Mouse (Mus musculus) left cerebral cortex, postnatal 36 days (tissue): Measurements from ENCODE around the gene Atrnl1. TPM values are rescaled to one million over a fixed set of nuclear protein-coding genes. Genes with fewer than 3 reads are reported as not detected.

Experiments used
- microRNA-seq: library from miRNA; unstranded; fragments of <30 nt; microRNA quantifications from one replicate; pipeline ENCODE4 v1.2.0, GENCODE M21; 2022
- total RNA-seq, 2 experiments: library from RNA; stranded (reverse); gene quantifications; 2 replicates each; pipeline ENCODE4 v1.2.3; 2021

The Atrnl1 gene
- total RNA-seq, 2 experiments from 2014 or later: 102 to 104 TPM

Small RNA genes within 50 kb of the gene (microRNA-seq; reads per million reads assigned to microRNA genes)
- not detected for gene Mir5623

Other genes starting within 250 kb of the Atrnl1 start
- 10 to 100 TPM; 19.2 to 20.6 TPM for gene Trub1, start 158.1 kb upstream of the Atrnl1 start, total RNA-seq